Mouse (Mus musculus) liver, embryonic 11.5 days (tissue): ENCODE results near the gene Trib2. TPM values are rescaled to one million over a fixed set of nuclear protein-coding genes. Genes with fewer than 3 reads are reported as not detected.

Experiments used
- ATAC-seq: fragments of 200-750 bp; cut with Nextera tagmentation; replicated peaks from 2 replicates; pipeline ENCODE4 v1.8.0; 2017; ENCODE audit warnings: moderate number of reproducible peaks, mild to moderate bottlenecking, moderate TSS enrichment, moderate library complexity; ENCODE audit not compliant: low FRiP score
- DNase-seq: peaks from one replicate; pipeline ENCODE4 v3.0.0-alpha.2; 2017; ENCODE audit warnings: low spot score
- H3K27ac ChIP-seq: fragments of 300-500 bp; sonication (generic); 2 replicates; pipeline ENCODE4 v1.5.1; 2014; ENCODE audit warnings: mild to moderate bottlenecking, low read depth, low read length, control low read depth
- H3K27me3 ChIP-seq: fragments of 300-500 bp; sonication (generic); replicated peaks from 2 replicates; pipeline ENCODE4 v1.6.1; 2014; ENCODE audit warnings: low read length, mixed read lengths; ENCODE audit not compliant: control insufficient read depth, insufficient read depth
- H3K36me3 ChIP-seq: fragments of 300-500 bp; sonication (generic); 2 replicates; pipeline ENCODE4 v1.6.1; 2014; ENCODE audit warnings: mild to moderate bottlenecking, low read length, moderate library complexity, mixed read lengths; ENCODE audit not compliant: control insufficient read depth, insufficient read depth
- H3K4me1 ChIP-seq: fragments of 300-500 bp; sonication (generic); replicated peaks from 2 replicates; pipeline ENCODE4 v1.6.1; 2014; ENCODE audit warnings: low read length, mixed read lengths; ENCODE audit not compliant: control insufficient read depth, insufficient read depth
- H3K4me2 ChIP-seq: fragments of 300-500 bp; sonication (generic); 2 replicates; pipeline ENCODE4 v1.6.1; 2014; ENCODE audit warnings: mild to moderate bottlenecking, control low read depth, moderate library complexity
- H3K4me3 ChIP-seq: fragments of 300-500 bp; sonication (generic); 2 replicates; pipeline ENCODE4 v1.5.1; 2014; ENCODE audit warnings: low read depth, low read length, control low read depth
- H3K9ac ChIP-seq: fragments of 300-500 bp; sonication (generic); 2 replicates; pipeline ENCODE4 v1.6.1; 2014; ENCODE audit warnings: low read depth, low read length, control low read depth
- H3K9me3 ChIP-seq: fragments of 300-500 bp; sonication (generic); 2 replicates; pipeline ENCODE4 v1.6.1; 2016; ENCODE audit warnings: low read length, inconsistent platforms, mixed read lengths; ENCODE audit not compliant: control insufficient read depth
- WGBS: fragments of 180-500 bp; shearing (Covaris S2); extraction: QIAGEN DNeasy Blood & Tissue Kit; methylation state at CpG from one replicate; pipeline ENCODE4 v1.1.7; 2014; 5-methylcytosine and 5-hydroxymethylcytosine counted together
- polyA plus RNA-seq: library from polyadenylated mRNA; unstranded; fragments of >200 nt; fragmentation: Nextera tagmentation; extraction: Ambion mirVana; gene quantifications from 2 replicates; pipeline ENCODE4 v1.2.1, GENCODE M21; 2014

The Trib2 gene
- polyA plus RNA-seq: 6.4 and 9.4 TPM in 2 replicates

- DNase-seq: peak; percentile 88
- H3K27me3 ChIP-seq: peaks cover 39% of the 10 kb centered on the region
- peak within 1 kb of the TSS; percentile 67 for H3K4me3 ChIP-seq
- peak; percentile 90 for ATAC-seq
- H3K36me3 ChIP-seq: no peaks in the 10 kb centered on the region
- under 1% methylated on average over 50 of the region's 50 CpGs for WGBS
- no peaks in the 10 kb centered on the region for H3K9me3 ChIP-seq
- H3K4me2 ChIP-seq: peak within 1 kb of the TSS; percentile 93
- peak within 1 kb of the TSS; percentile 43; the same call in 1 of the 2 replicates for H3K27ac ChIP-seq
- H3K4me1 ChIP-seq: no peaks in the 10 kb centered on the region
- peak within 1 kb of the TSS; percentile 67 for H3K9ac ChIP-seq
Observed at GRCm38 (mm10) chr12:15816740-15817178, at the start of gene Trib2. Gene Trib2 (minus strand): TSS chr12:15816922.

GRCm38 (mm10) chr12:15858005-15858404, 41.3 kb upstream of the Trib2 start:
- Histone ChIP-seq H3K9ac (no peak overlapping the region), H3K36me3 (no peaks in the 10 kb centered on the region), H3K4me3 (no peak overlapping the region), H3K4me1 (no peaks in the 10 kb centered on the region), H3K9me3 (no peaks in the 10 kb centered on the region), H3K27me3 (no peaks in the 10 kb centered on the region), H3K27ac (no peak overlapping the region), H3K4me2 (no peak overlapping the region)
- 81% methylated on average over 4 of the region's 4 CpGs for WGBS
- DNase-seq: no peak
- no peak for ATAC-seq

- H3K27me3 ChIP-seq: no peaks in the 10 kb centered on the region
- H3K36me3 ChIP-seq: no peaks in the 10 kb centered on the region
- H3K4me1 ChIP-seq: no peaks in the 10 kb centered on the region
- H3K4me2 ChIP-seq: no peak overlapping the region
- ATAC-seq (no peak), DNase-seq (no peak)
- 78% methylated on average over 5 of the region's 5 CpGs for WGBS
- no peak overlapping the region for H3K27ac ChIP-seq
- no peak overlapping the region for H3K9ac ChIP-seq
- H3K4me3 ChIP-seq: no peak overlapping the region
- H3K9me3 ChIP-seq: no peaks in the 10 kb centered on the region
Observed at GRCm38 (mm10) chr12:15855891-15856290, 39.2 kb upstream of the Trib2 start.

- ATAC-seq: no peak
Observed at GRCm38 (mm10) chr12:15852781-15853180, 36.1 kb upstream of the Trib2 start.

DNA sequence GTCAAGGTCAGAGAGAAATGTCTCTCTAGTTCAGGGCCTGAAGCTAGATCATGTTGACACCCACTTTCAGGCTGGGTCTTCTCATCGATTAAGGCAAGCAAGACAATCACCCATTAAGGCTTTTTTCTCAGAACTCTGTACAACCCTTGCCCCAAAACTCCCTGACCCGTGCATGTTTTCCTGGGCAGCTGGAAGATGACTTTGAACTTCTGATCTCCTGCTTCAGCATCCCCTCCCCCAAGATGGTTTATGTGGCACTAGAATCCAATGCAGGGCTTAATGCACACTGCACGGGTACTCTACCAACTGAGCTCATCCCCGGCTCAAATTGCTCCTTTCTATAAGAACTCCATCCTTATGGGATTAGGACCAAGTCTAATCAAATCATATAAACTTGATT, 35.3 kb upstream of the Trib2 start:
- Histone ChIP-seq H3K4me3 (no peak overlapping the region), H3K9me3 (no peaks in the 10 kb centered on the region), H3K4me2 (no peak overlapping the region), H3K27me3 (no peaks in the 10 kb centered on the region), H3K4me1 (no peaks in the 10 kb centered on the region), H3K36me3 (no peaks in the 10 kb centered on the region), H3K9ac (no peak overlapping the region), H3K27ac (no peak overlapping the region)
- 74% methylated on average over 4 of the region's 4 CpGs for WGBS
- ATAC-seq (no peak), DNase-seq (no peak)

More at GRCm38 (mm10) chr12:15852781-15853180, 36.1 kb upstream of the Trib2 start:
- Histone ChIP-seq H3K4me2 (no peak overlapping the region), H3K36me3 (no peaks in the 10 kb centered on the region), H3K9ac (no peak overlapping the region), H3K4me3 (no peak overlapping the region), H3K9me3 (no peaks in the 10 kb centered on the region), H3K4me1 (no peaks in the 10 kb centered on the region), H3K27me3 (no peaks in the 10 kb centered on the region), H3K27ac (no peak overlapping the region)
- WGBS: 80% methylated on average over 4 of the region's 4 CpGs
- no peak for DNase-seq

DNA sequence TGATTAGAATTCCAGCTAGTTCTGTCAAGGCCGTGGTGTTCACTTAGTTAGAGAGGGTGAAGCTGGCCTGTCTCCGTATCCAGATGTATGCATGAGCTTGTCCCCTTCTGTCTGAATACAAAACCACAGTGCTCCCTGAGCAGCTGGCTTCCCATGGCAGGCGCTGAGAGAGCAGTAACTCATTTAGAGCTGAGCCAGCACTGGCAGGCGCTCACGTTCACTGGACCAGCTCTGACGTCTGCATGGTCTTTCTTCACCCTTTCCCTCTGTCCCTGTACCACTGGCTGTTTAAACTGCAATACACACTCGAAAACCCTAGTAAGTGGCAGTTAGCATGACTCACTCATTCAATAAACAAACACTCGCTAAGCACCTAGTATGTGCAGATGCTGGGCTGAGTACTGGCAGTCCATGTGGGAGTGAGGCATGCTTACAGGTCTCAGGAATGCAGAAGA, 33.7 kb upstream of the Trib2 start:
- Histone ChIP-seq H3K9me3 (no peaks in the 10 kb centered on the region), H3K27me3 (no peaks in the 10 kb centered on the region), H3K27ac (no peak overlapping the region), H3K4me1 (no peaks in the 10 kb centered on the region), H3K4me2 (no peak overlapping the region), H3K4me3 (no peak overlapping the region), H3K9ac (no peak overlapping the region), H3K36me3 (no peaks in the 10 kb centered on the region)
- no peak for DNase-seq
- no peak for ATAC-seq
- 72% methylated on average over 8 of the region's 8 CpGs for WGBS

- Histone ChIP-seq H3K4me3 (no peak overlapping the region), H3K36me3 (no peaks in the 10 kb centered on the region), H3K9me3 (no peaks in the 10 kb centered on the region), H3K27me3 (no peaks in the 10 kb centered on the region), H3K9ac (no peak overlapping the region), H3K27ac (no peak overlapping the region), H3K4me1 (no peaks in the 10 kb centered on the region), H3K4me2 (no peak overlapping the region)
- 83% methylated on average over 3 of the region's 3 CpGs for WGBS
- DNase-seq: no peak
- no peak for ATAC-seq
Observed at GRCm38 (mm10) chr12:15849861-15850294, 33.2 kb upstream of the Trib2 start.

DNA sequence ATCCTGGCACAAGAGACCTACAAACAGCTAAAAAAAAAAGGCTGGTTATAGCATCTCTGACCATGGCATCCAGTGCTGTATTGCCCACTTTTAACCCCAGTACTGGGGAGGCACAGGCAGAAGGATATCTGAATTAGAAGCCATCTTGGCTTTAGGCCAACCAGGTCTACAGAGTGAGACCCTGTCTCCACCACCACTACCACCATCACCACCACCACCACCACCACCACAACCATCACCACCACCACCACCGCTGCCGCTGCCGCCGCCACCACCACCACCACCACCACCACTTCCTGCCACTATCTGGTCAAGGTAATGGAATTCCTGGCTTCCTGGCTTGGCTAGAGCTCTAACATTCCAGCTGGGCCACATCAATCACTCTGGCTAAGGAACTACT, 31.7 kb upstream of the Trib2 start:
- H3K9me3 ChIP-seq: no peaks in the 10 kb centered on the region
- H3K4me3 ChIP-seq: no peak overlapping the region
- H3K27ac ChIP-seq: no peak overlapping the region
- H3K4me2 ChIP-seq: no peak overlapping the region
- 94% methylated on average over 4 of the region's 4 CpGs for WGBS
- H3K9ac ChIP-seq: no peak overlapping the region
- ATAC-seq (no peak), DNase-seq (no peak)
- H3K4me1 ChIP-seq: no peaks in the 10 kb centered on the region
- no peaks in the 10 kb centered on the region for H3K36me3 ChIP-seq
- H3K27me3 ChIP-seq: no peaks in the 10 kb centered on the region

GRCm38 (mm10) chr12:15844701-15845100, 28.0 kb upstream of the Trib2 start:
- H3K9ac ChIP-seq: no peak overlapping the region
- no peak for DNase-seq
- H3K4me1 ChIP-seq: no peaks in the 10 kb centered on the region
- no peak overlapping the region for H3K27ac ChIP-seq
- no peak overlapping the region for H3K4me3 ChIP-seq
- no peaks in the 10 kb centered on the region for H3K36me3 ChIP-seq
- no peaks in the 10 kb centered on the region for H3K9me3 ChIP-seq
- ATAC-seq: no peak
- no peak overlapping the region for H3K4me2 ChIP-seq
- H3K27me3 ChIP-seq: no peaks in the 10 kb centered on the region
- WGBS: 70% methylated on average over 3 of the region's 3 CpGs
